Mouse (Mus musculus) hindbrain, embryonic 12.5 days (tissue): ENCODE measurements around the gene Gldc. TPM values are rescaled to one million over a fixed set of nuclear protein-coding genes. Genes with fewer than 3 reads are reported as not detected.

ENCODE experiments used
- ATAC-seq: fragments of 200-750 bp; cut with Nextera tagmentation; 2 replicates; pipeline ENCODE4 v1.8.0; 2017; ENCODE audit warnings: moderate TSS enrichment; ENCODE audit not compliant: low FRiP score
- H3K27ac ChIP-seq: fragments of 300-500 bp; sonication (generic); 2 replicates; pipeline ENCODE4 v1.5.1; 2016; ENCODE audit warnings: mild to moderate bottlenecking
- H3K27me3 ChIP-seq: fragments of 300-500 bp; sonication (generic); 2 replicates; pipeline ENCODE4 v1.6.1; 2016; ENCODE audit warnings: mild to moderate bottlenecking
- H3K36me3 ChIP-seq: fragments of 300-500 bp; sonication (generic); 2 replicates; pipeline ENCODE4 v1.6.1; 2016; ENCODE audit warnings: mild to moderate bottlenecking
- H3K4me1 ChIP-seq: fragments of 300-500 bp; sonication (generic); 2 replicates; pipeline ENCODE4 v1.6.1; 2016
- H3K4me2 ChIP-seq: fragments of 300-500 bp; sonication (generic); replicated peaks from 2 replicates; pipeline ENCODE4 v1.6.1; 2016; ENCODE audit warnings: mild to moderate bottlenecking
- H3K4me3 ChIP-seq: fragments of 300-500 bp; sonication (generic); 2 replicates; pipeline ENCODE4 v1.5.1; 2016; ENCODE audit warnings: mild to moderate bottlenecking
- H3K9ac ChIP-seq: fragments of 300-500 bp; sonication (generic); 2 replicates; pipeline ENCODE4 v1.6.1; 2016; ENCODE audit warnings: mild to moderate bottlenecking, moderate library complexity
- H3K9me3 ChIP-seq: fragments of 300-500 bp; sonication (generic); replicated peaks from 2 replicates; pipeline ENCODE4 v1.6.1; 2016; ENCODE audit warnings: mild to moderate bottlenecking
- WGBS: fragments of 180-500 bp; shearing (Covaris S2); methylation state at CpG from one replicate; pipeline ENCODE4 v1.1.7; 2016; 5-methylcytosine and 5-hydroxymethylcytosine counted together
- polyA plus RNA-seq: library from polyadenylated mRNA; unstranded; fragments of >200 nt; fragmentation: Nextera tagmentation; extraction: Ambion mirVana; gene quantifications from 2 replicates; pipeline ENCODE4 v1.2.1, GENCODE M21; 2016

The Gldc gene
- polyA plus RNA-seq, 1 experiment from 2014 or later, result 21.2 TPM

GRCm38 (mm10) chr19:30117241-30117640 lies 58.0 kb downstream of the Gldc start:
- Histone ChIP-seq H3K9me3 (no peaks in the 10 kb centered on the region), H3K4me1 (peaks cover 37% of the 10 kb centered on the region), H3K27me3 (no peaks in the 10 kb centered on the region), H3K4me3 (no peak overlapping the region), H3K4me2 (peak overlapping the region; percentile 17; the same call in 1 of the 2 replicates), H3K27ac (peak overlapping the region; percentile 86), H3K9ac (no peak overlapping the region), H3K36me3 (no peaks in the 10 kb centered on the region)
- 0 out of 2 replicates have a peak, but pooled peaks have one; percentile 11 for ATAC-seq
- 68% methylated on average over 4 of the region's 4 CpGs for WGBS

GRCm38 (mm10) chr19:30115606-30116005 lies 59.6 kb downstream of the Gldc start:
- ATAC-seq, result no peak
- Histone ChIP-seq H3K4me3 (no peak overlapping the region), H3K36me3 (no peaks in the 10 kb centered on the region), H3K4me1 (peaks cover 37% of the 10 kb centered on the region), H3K27me3 (no peaks in the 10 kb centered on the region), H3K9me3 (no peaks in the 10 kb centered on the region), H3K27ac (no peak overlapping the region), H3K9ac (no peak overlapping the region), H3K4me2 (no peak overlapping the region)
- 82% methylated on average over 5 of the region's 5 CpGs for WGBS

GRCm38 (mm10) chr19:30114919-30115441 lies 60.2 kb downstream of the Gldc start:
- 49% methylated on average over 14 of the region's 14 CpGs for WGBS
- Histone ChIP-seq H3K27ac (no peak overlapping the region), H3K4me3 (no peak overlapping the region), H3K4me1 (peaks cover 35% of the 10 kb centered on the region), H3K9ac (no peak overlapping the region), H3K36me3 (no peaks in the 10 kb centered on the region), H3K4me2 (no peak overlapping the region), H3K27me3 (no peaks in the 10 kb centered on the region), H3K9me3 (no peaks in the 10 kb centered on the region)
- no peak for ATAC-seq

- H3K27ac ChIP-seq, result no peak overlapping the region
- H3K4me2 ChIP-seq, result no peak overlapping the region
- H3K4me3 ChIP-seq, result no peak overlapping the region
- peaks cover 27% of the 10 kb centered on the region for H3K4me1 ChIP-seq
- 81% methylated on average over 16 of the region's 16 CpGs for WGBS
- H3K27me3 ChIP-seq, result no peaks in the 10 kb centered on the region
- H3K9me3 ChIP-seq, result no peaks in the 10 kb centered on the region
- ATAC-seq, result no peak
- H3K9ac ChIP-seq, result no peak overlapping the region
- no peaks in the 10 kb centered on the region for H3K36me3 ChIP-seq
These were observed 62.1 kb downstream of the Gldc start for GRCm38 (mm10) chr19:30112961-30113688.

- over 99% methylated on average over 3 of the region's 3 CpGs for WGBS
- no peak overlapping the region for H3K27ac ChIP-seq
- H3K27me3 ChIP-seq, result no peaks in the 10 kb centered on the region
- ATAC-seq, result no peak
- H3K9me3 ChIP-seq, result no peaks in the 10 kb centered on the region
- H3K4me1 ChIP-seq, result peaks cover 21% of the 10 kb centered on the region
- no peak overlapping the region for H3K4me2 ChIP-seq
- H3K36me3 ChIP-seq, result no peaks in the 10 kb centered on the region; the same call in 1 of the 2 replicates
- no peak overlapping the region for H3K4me3 ChIP-seq
- H3K9ac ChIP-seq, result no peak overlapping the region
These were observed 63.8 kb downstream of the Gldc start for GRCm38 (mm10) chr19:30111421-30111820.

GRCm38 (mm10) chr19:30109122-30109521 lies 66.1 kb downstream of the Gldc start:
- no peaks in the 10 kb centered on the region; the same call in 1 of the 2 replicates for H3K36me3 ChIP-seq
- H3K4me3 ChIP-seq, result no peak overlapping the region
- H3K9me3 ChIP-seq, result no peaks in the 10 kb centered on the region
- peak; percentile 38; the same call in 1 of the 2 replicates for ATAC-seq
- no peaks in the 10 kb centered on the region for H3K27me3 ChIP-seq
- WGBS, result 51% methylated on average over 6 of the region's 6 CpGs
- peaks cover 12% of the 10 kb centered on the region for H3K4me1 ChIP-seq
- no peak overlapping the region for H3K4me2 ChIP-seq
- H3K27ac ChIP-seq, result peak overlapping the region; percentile 58
- H3K9ac ChIP-seq, result no peak overlapping the region

- Histone ChIP-seq H3K9me3 (no peaks in the 10 kb centered on the region), H3K36me3 (no peaks in the 10 kb centered on the region; the same call in 1 of the 2 replicates), H3K27ac (peak overlapping the region; percentile 66), H3K4me2 (no peak overlapping the region), H3K4me3 (no peak overlapping the region), H3K4me1 (peaks cover 12% of the 10 kb centered on the region), H3K27me3 (no peaks in the 10 kb centered on the region), H3K9ac (no peak overlapping the region)
- 0 out of 2 replicates have a peak, but pooled peaks have one; percentile 45 for ATAC-seq
These were observed 66.6 kb downstream of the Gldc start for GRCm38 (mm10) chr19:30108616-30109015.

GRCm38 (mm10) chr19:30107221-30107845 lies 67.9 kb downstream of the Gldc start:
- Histone ChIP-seq H3K4me2 (no peak overlapping the region), H3K9me3 (no peaks in the 10 kb centered on the region), H3K27ac (peak overlapping the region; percentile 62), H3K36me3 (peaks cover 3% of the 10 kb centered on the region; the same call in 1 of the 2 replicates), H3K27me3 (no peaks in the 10 kb centered on the region), H3K4me3 (no peak overlapping the region), H3K4me1 (peaks cover 12% of the 10 kb centered on the region), H3K9ac (no peak overlapping the region)
- 53% methylated on average over 10 of the region's 10 CpGs for WGBS
- ATAC-seq, result no peak

GRCm38 (mm10) chr19:30105045-30105842 lies 70.0 kb downstream of the Gldc start:
- no peak overlapping the region for H3K27ac ChIP-seq

GRCm38 (mm10) chr19:30102620-30103019 lies 72.6 kb downstream of the Gldc start:
- Histone ChIP-seq H3K36me3 (peaks cover 32% of the 10 kb centered on the region), H3K4me3 (no peak overlapping the region), H3K9me3 (no peaks in the 10 kb centered on the region), H3K27ac (no peak overlapping the region), H3K27me3 (no peaks in the 10 kb centered on the region), H3K4me2 (no peak overlapping the region), H3K4me1 (peaks cover 6% of the 10 kb centered on the region), H3K9ac (no peak overlapping the region)
- no peak for ATAC-seq
- WGBS, result 92% methylated on average over 6 of the region's 6 CpGs

More at GRCm38 (mm10) chr19:30105045-30105842, 70.0 kb downstream of the Gldc start:
- no peak overlapping the region for H3K9ac ChIP-seq
- H3K4me3 ChIP-seq, result no peak overlapping the region
- ATAC-seq, result no peak
- H3K36me3 ChIP-seq, result peaks cover 8% of the 10 kb centered on the region; the same call in 1 of the 2 replicates
- no peaks in the 10 kb centered on the region for H3K27me3 ChIP-seq
- H3K4me1 ChIP-seq, result peaks cover 12% of the 10 kb centered on the region
- no peak overlapping the region for H3K4me2 ChIP-seq
- 90% methylated on average over 6 of the region's 6 CpGs for WGBS
- no peaks in the 10 kb centered on the region for H3K9me3 ChIP-seq

GRCm38 (mm10) chr19:30100571-30100970 lies 74.7 kb downstream of the Gldc start:
- peaks cover 52% of the 10 kb centered on the region for H3K36me3 ChIP-seq
- no peak overlapping the region for H3K4me2 ChIP-seq
- H3K4me1 ChIP-seq, result no peaks in the 10 kb centered on the region
- no peak for ATAC-seq
- H3K9ac ChIP-seq, result no peak overlapping the region
- H3K9me3 ChIP-seq, result no peaks in the 10 kb centered on the region
- H3K4me3 ChIP-seq, result no peak overlapping the region
- no peaks in the 10 kb centered on the region for H3K27me3 ChIP-seq
- H3K27ac ChIP-seq, result no peak overlapping the region
- WGBS, result 92% methylated on average over 12 of the region's 12 CpGs

GRCm38 (mm10) chr19:30097039-30097438 lies 78.2 kb downstream of the Gldc start:
- Histone ChIP-seq H3K4me2 (no peak overlapping the region), H3K9ac (no peak overlapping the region), H3K36me3 (peaks cover 80% of the 10 kb centered on the region), H3K27me3 (no peaks in the 10 kb centered on the region), H3K4me1 (no peaks in the 10 kb centered on the region), H3K27ac (0 out of 2 replicates have a peak overlapping the region, but pooled peaks have one; percentile 6), H3K9me3 (no peaks in the 10 kb centered on the region), H3K4me3 (no peak overlapping the region)
- no peak for ATAC-seq
- WGBS, result 78% methylated on average over 4 of the region's 4 CpGs
